Mouse (Mus musculus) ES-CJ7 (cell line): ENCODE measurements at regions not wholly inside any gene's neighbourhood (a gene's known extent, or its start where the extent isn't known, plus 50 kb on each side); places are given as distances from the start of the nearest gene placed in this dataset.
"Not testable (repeated sequence)": the region's sequence is repeated elsewhere in the genome, so short reads cannot be mapped to it uniquely, and the experiment has no call there.

Experiments
- DNase-seq: peaks from one replicate; pipeline ENCODE4 v3.0.0; 2011; ENCODE audit warnings: low read depth, low spot score

DNA sequence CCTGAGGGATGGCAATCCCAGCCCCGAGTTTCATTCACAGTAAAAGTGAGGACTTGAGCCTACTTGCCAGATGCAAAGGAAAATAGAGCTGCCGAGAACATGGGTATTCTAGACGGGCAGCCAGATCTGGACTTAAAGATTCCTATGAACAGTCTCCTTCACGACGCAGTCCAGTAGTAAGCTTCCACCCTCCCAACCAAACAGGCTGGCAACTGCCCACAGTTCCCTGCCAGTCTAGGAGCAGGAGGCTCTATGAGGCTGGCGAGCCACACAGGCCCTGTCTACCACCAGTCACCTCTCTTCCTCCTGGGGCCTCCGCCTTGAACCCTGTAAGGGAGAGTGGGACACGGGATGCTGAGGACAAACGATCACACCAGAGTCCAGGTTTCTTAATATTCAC lies 153.5 kb upstream of the Snrpn start:
- DNase-seq: no peak

DNA sequence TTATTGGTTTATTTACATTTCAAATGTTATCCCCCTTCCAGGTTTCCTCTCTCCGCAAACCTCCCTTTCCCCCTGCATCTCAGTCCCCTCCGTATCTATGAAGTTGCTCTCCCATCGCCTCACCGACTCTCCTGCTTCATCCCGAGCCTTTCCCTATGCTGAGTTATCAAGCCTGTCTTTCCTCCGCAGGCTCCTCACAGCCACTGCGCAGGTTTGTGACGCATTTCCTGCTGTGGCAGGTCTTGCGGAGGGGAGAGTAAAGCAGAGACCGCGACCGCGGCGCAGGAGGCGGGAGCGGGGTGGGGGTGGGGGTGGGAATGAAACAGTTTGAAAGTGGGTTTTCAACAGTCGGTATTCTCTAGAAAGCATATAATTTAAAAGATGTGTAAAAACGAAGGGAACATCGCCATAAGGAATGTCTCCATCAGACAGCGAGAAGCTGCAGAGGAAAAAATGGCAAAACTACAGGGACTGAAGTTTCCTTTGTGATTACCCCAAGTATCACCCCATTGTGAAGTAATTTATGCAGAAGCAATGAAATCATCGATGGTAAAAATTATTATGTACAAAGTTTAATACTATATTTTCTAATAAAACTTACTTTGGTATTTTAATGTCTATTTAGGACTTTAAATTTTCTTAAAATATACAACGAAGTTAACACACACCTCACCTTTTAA lies 104.3 kb upstream of the Snrpn start:
- peak; percentile 90 for DNase-seq

DNA sequence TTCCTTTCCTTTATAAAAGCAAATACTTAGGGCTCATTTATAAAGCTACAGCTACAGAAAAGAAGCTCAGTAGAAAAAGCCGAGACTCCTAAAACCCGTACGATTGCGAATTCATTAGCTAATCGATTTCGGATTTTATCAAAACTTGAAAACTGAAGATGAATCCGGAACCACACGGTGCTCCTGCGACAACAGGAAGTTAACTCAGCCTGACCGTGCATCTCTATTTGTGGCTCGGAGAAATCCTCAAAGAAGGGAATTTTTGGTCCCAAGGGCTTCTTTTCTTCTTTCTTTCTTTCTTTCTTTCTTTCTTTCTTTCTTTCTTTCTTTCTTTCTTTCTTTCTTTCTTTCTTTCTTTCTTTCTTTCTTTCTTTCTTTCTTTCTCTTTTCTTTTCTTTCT lies 103.7 kb upstream of the Snrpn start:
- DNase-seq: peak; percentile 23

DNA sequence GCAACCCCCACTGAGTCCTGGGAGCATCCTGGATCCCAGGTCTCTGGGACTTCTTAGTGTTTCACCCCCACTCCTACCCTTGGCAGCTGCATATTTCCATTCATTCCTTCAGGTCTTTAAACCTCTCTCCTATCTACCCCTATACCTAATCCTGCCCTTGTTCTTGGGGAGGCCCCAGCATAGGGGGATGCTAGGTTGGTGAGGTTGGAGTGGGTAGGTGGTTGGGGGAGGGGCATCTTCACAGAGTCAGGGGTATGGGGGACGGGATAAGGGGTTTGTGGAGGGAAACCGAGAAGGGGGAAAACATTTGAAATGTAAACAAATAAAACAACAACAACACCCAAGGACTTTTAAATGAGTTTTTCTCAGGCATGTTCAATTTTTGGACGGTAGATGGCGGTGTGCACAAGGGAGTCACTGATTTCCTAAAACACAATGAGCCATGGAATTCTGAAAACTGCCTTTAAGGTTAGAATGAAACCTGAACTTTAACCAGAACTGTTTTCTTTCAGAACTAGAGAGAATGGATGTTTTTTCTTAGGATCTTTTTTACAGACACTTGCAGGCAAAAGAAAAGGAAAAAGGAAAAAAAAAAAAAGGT lies 98.7 kb upstream of the Snrpn start:
- DNase-seq: peak; percentile 15

DNA sequence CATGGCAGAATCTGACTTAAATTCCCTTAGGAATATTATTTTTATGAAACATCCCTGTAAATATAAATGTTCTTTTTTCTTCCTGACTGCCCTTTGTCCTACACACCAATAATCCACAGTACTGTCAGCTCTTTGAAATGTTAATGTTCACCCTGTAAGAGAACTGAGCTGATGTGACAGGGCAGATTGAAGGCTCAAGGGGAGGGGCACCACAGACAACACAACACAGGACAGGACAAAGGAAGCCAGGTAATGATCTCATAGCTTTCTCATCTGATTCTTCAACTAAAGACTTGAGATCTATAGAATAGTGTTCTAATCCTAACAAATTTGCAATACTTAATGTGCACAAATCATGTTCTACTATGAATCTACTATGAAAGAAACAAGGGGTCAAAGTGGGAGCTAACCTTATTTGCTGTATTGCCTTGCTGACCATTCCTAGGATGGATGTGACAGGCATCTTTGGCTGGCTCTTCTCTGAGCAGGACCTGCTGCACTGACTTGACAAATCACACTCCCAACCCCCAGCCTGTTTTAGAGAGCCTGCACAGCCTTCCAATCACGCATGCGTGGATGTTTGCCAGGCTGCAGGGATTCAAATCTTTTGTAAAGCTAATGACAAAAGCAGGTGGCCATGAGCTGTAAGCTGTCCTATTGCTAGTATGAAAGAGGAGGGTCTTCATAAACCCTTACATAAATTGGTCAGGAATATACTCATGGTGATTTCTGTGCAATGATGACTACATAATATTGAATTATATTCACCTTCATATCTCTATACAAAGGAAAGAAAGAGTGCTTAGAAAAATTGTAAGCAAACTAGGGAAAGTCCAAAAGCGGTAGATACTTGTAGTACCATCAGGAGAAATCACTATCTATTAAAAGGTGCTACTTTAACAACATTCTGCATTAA lies 76.6 kb upstream of the Snrpn start:
- not testable (repeated sequence) for DNase-seq
